Mouse (Mus musculus) natural killer cell, adult 2 months (primary cell): ENCODE measurements around the gene Ginm1.

ENCODE experiments used
- DNase-seq, 2 experiments: peaks; one replicate each; pipeline ENCODE4 v3.0.0; 2022; ENCODE audit warnings: low spot score in 2 of 2

The Ginm1 gene

GRCm38 (mm10) chr10:7792751-7793385 lies at the start of gene Ginm1, which contains the start of gene Ppil4:
TSS of gene Ginm1 (minus strand) at chr10:7792824.
TSS of gene Ppil4 (plus strand) at chr10:7792891.
- DNase-seq, result peak; percentile 85 to 90

DNA sequence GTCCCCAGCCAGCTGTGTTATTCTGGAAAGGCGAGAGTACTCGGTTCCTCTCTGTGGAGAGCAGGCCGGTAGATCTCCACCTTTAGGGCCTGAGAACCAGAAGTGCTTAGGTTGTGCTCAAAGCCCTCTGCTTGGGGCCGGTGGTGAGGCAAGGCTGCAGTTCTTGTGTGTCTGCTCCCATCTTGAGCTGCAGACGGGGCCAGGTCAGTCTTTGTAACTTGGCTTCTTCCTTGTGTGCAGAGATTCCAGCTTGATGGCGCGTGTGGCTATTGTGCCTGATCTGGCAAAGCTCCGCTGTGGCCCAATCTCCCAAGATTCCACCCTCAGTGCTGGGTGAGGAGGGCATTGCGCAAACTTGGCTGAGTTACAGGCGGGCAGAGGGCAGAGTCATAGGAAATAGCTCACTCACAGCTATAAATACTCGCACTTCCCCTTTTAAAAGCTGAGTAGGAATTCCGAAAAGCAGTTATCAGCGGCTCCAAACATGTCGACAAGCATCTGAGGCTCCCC lies 49.0 kb upstream of the Ginm1 start:
- no peak for DNase-seq

GRCm38 (mm10) chr10:7840785-7841184 lies 48.2 kb upstream of the Ginm1 start:
- no peak for DNase-seq

DNA sequence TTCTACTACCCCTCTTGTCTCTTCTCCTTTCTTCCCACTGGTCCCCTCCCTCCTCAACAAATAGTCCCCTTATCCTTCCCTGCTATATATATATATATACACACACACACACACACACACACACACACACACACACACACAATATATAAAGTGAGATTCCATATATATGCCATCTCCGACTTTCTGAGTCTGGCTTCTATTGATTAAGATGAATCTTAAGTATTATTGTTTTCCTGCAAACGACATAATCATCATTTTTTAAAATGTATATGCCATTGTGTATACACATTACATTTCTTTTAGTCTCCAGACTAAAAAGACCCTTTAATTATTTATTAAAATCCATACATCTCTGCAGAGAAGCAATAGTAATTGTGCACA lies 47.7 kb upstream of the Ginm1 start:
- no peak for DNase-seq

GRCm38 (mm10) chr10:7839551-7840352 lies 47.1 kb upstream of the Ginm1 start:
- peak in 1 of 2 experiments; percentile 76 for DNase-seq

- DNase-seq, result no peak
Measured at GRCm38 (mm10) chr10:7838874-7839421, 46.3 kb upstream of the Ginm1 start.

DNA sequence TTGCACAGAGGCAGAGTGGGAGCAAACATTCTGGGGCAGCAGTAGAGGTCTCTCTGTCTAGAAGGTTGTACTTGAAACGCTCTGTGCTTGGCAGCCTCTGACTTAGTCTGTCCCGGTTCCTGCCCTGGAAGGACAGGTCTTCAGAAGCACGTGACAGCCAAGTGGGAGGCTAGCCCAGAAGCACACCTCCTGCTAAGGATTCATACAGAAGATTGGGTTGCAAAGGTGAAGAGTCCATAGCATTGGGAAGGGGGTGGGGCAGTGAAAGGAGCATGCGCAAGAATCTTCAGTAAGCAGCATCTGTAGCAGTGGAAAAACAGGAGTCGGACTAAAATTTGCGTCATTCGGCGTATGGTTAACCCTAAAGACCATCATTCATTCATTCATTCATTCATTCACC lies 45.4 kb upstream of the Ginm1 start:
- no peak for DNase-seq

GRCm38 (mm10) chr10:7837446-7837845 lies 44.8 kb upstream of the Ginm1 start:
- no peak for DNase-seq

GRCm38 (mm10) chr10:7836902-7837301 lies 44.3 kb upstream of the Ginm1 start:
- DNase-seq, result no peak

DNA sequence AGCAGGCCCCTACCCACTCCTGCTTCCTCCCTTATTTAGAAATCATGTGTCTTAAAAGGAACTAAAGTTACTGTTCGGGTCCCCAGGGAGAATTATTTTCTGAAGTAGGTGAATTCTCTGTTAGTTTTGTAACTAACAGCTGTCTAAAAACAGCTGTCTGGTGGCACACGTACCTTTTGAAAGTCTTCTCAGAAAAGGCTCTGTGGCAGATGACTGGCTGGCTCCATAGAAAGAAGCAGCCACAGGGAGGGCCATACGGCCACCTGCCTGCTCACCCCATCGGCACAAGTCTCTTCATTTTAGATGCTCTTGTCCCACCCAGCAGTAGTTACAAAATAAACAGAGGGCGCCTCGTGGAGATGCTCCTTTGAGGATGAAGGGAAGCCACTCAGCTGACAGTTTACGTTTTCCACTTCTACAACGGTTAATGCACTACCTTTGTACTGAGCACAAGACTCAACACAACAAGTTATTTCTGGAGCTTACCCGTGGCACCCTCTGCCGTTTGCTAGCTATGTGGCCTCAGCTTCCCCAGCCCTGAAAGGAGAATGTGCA lies 42.1 kb upstream of the Ginm1 start:
- peak in 1 of 2 experiments; percentile 55 for DNase-seq

- DNase-seq, result peak; percentile 55 to 73
Measured at GRCm38 (mm10) chr10:7833377-7834165, 40.9 kb upstream of the Ginm1 start.

DNA sequence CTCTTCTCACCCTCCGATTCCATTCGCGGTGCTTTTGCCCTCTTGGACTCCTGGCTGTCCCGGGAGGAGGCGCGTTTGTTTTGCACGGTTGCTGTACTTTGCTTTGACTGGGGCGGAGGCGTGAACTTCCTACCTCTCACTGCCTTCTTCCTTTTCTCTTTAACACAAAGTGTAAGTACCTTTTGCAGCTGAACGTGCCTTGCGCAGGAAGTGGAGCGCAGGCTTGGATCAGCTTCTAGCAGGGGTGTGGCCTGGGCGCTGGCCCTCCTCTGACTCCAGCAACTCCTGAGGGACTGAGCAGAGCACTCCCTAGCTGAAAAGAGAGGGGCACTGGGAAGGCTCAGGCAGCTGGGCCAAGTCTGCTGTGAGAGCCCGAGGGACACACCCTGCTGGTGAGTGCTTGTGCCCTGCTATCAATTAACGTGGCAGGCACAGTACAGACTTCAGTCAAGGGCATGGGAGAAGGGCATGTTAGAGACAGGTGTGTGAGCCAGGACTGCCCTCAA lies 39.6 kb upstream of the Ginm1 start, which contains the start of gene Zc3h12d:
TSS of gene Zc3h12d (plus strand) at position 300 of the 506 bp plus-strand sequence.
- peak; percentile 54 to 66 for DNase-seq

DNA sequence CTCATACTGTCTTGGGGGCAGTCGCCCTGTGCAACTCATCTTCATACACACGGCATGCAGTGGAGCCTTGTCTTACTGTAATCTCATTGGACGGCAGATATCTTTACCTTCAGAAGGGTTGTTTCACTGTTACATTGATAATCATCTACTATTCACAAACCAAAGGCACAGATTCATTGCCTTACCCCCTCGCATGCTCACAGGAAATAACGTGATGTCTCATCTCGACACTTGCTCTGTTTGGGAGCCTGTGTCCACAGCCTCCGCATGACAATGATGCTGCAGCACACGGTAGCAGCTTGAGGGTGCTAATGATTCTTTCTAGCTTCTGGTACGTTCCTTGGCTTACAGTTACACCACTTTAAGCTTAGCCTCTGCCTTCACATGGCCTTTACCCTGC lies 33.5 kb upstream of the Ginm1 start:
- no peak for DNase-seq

GRCm38 (mm10) chr10:7825281-7825665 lies 32.6 kb upstream of the Ginm1 start:
- DNase-seq, result no peak

DNA sequence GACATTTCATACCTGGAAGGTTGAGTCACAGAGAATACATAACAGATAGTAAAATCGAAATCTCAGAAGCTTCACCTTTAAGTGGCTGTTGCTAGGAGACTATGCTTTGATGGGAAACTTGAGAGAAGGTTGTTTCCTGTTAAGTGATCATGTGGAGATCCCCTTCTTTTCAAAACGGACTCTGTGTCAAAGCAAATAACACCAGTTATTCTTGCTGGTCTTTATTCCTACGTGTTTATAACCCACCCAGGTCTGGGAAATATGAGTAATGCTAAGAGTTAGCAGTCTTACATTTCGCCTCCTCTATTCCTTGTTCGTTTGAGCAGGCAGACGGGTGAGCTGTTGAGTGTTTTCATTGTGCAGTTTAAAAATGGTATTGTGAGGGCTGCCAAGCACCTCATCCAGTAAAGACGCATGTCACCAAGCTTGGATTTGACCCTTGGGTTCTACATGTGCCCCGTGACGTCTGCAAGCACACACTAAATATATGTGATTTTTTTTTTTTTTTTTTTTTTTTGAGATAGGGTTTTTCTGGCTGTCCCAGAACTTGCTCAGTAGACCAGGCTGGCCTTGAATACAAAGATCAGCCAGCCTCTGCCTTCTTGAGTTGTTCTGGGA lies 32.1 kb upstream of the Ginm1 start:
- peak; percentile 51 to 64 for DNase-seq

GRCm38 (mm10) chr10:7821981-7822380 lies 29.4 kb upstream of the Ginm1 start:
- no peak for DNase-seq

- DNase-seq, result no peak
Measured at GRCm38 (mm10) chr10:7820171-7820570, 27.5 kb upstream of the Ginm1 start.

DNA sequence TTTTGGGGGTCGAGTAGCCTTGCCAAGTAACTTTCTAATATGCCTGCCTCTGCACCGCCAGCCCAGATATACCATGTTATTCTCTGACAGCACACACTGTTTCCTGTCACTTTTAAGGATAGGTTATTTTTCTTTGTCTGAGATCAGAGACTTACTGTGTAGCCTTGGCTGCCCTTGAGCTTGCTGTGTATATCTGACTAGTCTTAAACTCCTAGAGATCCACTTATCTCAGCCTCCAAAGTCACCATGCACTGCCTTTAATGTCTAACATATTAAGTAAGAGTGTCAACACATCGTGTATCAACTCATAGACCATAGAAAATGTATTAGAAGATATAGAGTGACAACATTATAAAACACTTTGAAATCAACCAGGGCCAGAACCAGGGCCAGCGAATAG lies 27.0 kb upstream of the Ginm1 start:
- no peak for DNase-seq

GRCm38 (mm10) chr10:7819156-7819555 lies 26.5 kb upstream of the Ginm1 start:
- no peak for DNase-seq

- no peak for DNase-seq
Measured at GRCm38 (mm10) chr10:7818676-7819075, 26.1 kb upstream of the Ginm1 start.

DNA sequence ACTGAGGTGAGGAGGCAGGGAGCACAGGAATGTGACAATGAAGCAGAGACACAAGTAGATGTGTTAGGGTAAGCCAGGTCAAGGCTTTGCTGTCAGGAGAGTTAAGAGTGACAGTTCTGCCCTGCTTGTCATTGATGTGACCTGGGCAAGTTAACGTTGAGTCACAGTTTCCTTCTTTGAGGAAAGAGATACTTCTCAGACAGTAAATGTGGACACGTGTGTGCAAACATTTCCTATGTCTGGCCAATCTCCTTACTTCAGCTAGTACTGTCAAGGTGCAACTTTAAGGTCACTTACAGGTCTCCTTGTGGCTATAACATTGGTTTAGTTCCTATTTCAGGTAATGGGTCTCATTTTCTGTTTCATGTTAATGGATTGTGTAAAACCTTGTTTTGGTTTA lies 23.9 kb upstream of the Ginm1 start:
- no peak for DNase-seq
